Mouse (Mus musculus): ENCODE measurements around the gene Cdh23. TPM values are rescaled to one million over a fixed set of nuclear protein-coding genes. Genes with fewer than 3 reads are reported as not detected.
A peak's percentile ranks its signal among the peaks of the same experiment; 100 is the strongest.

Gene Cdh23
- polyA plus RNA-seq, 1 experiment from 2014 or later: 2.0 TPM

DNA sequence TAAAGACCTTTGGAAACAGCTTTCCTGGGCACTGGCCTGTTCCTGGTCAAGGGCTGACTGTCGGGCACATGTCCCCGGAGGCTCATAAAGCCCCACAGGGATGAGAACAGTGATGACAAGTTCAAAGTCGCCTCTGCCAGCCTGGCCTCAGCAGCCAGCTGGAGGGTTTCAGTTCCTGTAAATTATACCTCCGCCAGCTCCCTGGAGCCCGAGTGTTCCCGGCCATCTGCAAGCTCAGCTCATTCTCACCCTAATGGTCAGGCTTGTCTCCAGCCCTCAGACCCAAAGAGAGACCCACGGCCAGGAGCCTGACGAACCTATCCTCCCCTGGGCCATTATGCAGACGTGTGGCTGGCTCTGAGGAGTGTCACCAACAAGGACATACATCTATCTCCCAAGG lies 57.0 kb downstream of the Cdh23 start:
- H3K36me3 ChIP-seq (ENCODE audit: control insufficient read depth, insufficient read depth, low read length): no peaks in the 10 kb centered on the region
- H3K4me1 ChIP-seq (ENCODE audit: control insufficient read depth, insufficient read depth, low read length): no peaks in the 10 kb centered on the region
- no peak overlapping the region for H3K4me3 ChIP-seq (ENCODE audit: low read depth, low read length)
- no peak for DNase-seq (ENCODE audit: low spot score)
- H3K9me3 ChIP-seq (replicated peaks; ENCODE audit: control insufficient read depth, low read length): no peaks in the 10 kb centered on the region
- no peak for ATAC-seq
- 78% methylated on average over 9 of the region's 9 CpGs for WGBS
- no peak overlapping the region for H3K4me2 ChIP-seq (ENCODE audit: low read length)
- no peaks in the 10 kb centered on the region for H3K27me3 ChIP-seq (replicated peaks; ENCODE audit: control insufficient read depth, insufficient read depth, low read length)
- no peak overlapping the region for H3K9ac ChIP-seq (ENCODE audit: low read length)
- no peak overlapping the region for H3K27ac ChIP-seq (ENCODE audit: low read depth, low read length)

DNA sequence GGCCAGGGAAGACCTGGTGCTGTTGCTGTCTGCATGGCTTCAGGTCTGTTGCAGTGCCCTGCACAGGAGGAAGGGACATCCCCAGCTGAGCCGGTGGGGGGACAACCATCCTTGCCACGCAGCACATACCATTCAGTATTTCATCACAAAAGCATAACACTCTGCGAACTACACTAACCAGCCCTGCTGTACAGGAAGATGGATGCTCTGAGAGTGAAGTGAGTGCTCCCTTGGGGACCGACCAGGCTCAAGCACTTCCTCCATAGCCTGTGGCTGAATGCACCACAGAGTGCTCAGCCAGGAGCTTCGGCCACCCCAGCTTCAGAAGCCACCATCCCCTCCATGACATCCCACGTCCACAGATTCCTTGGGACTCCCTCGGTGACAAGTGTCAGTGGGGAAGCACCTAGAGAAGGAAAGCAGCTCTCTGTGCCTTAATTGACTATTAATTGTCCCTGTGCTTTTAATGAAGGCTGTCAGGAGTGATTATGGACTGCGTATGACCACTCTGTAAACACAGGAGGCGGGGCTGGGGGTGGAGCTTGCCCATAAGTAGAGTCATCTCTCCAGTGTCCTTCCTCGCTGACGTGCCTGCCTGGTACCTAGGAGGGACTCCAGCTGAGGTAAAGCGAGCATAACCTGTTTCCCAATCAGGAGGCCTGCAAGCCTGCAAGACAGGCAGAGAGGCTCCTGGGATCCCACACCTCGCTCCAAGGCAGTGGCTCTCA lies 60.6 kb downstream of the Cdh23 start:
- no peak overlapping the region for H3K4me2 ChIP-seq (ENCODE audit: low read length)
- ATAC-seq (no peak), DNase-seq (ENCODE audit: low spot score) (no peak)
- no peaks in the 10 kb centered on the region for H3K4me1 ChIP-seq (ENCODE audit: control insufficient read depth, insufficient read depth, low read length)
- no peak overlapping the region for H3K27ac ChIP-seq (ENCODE audit: low read depth, low read length)
- no peaks in the 10 kb centered on the region for H3K9me3 ChIP-seq (replicated peaks; ENCODE audit: control insufficient read depth, low read length)
- no peak overlapping the region for H3K9ac ChIP-seq (ENCODE audit: low read length)
- H3K36me3 ChIP-seq (ENCODE audit: control insufficient read depth, insufficient read depth, low read length): no peaks in the 10 kb centered on the region
- no peak overlapping the region for H3K4me3 ChIP-seq (ENCODE audit: low read depth, low read length)
- 27% methylated on average over 13 of the region's 13 CpGs for WGBS
- H3K27me3 ChIP-seq (replicated peaks; ENCODE audit: control insufficient read depth, insufficient read depth, low read length): no peaks in the 10 kb centered on the region

- Histone ChIP-seq H3K4me3 (ENCODE audit: low read depth, low read length) (no peak overlapping the region), H3K9me3 (replicated peaks; ENCODE audit: control insufficient read depth, low read length) (peaks cover 5% of the 10 kb centered on the region; the same call in 1 of the 2 replicates), H3K9ac (ENCODE audit: low read length) (no peak overlapping the region), H3K36me3 (ENCODE audit: control insufficient read depth, insufficient read depth, low read length) (no peaks in the 10 kb centered on the region), H3K4me2 (ENCODE audit: low read length) (no peak overlapping the region), H3K27ac (ENCODE audit: low read depth, low read length) (no peak overlapping the region), H3K27me3 (replicated peaks; ENCODE audit: control insufficient read depth, insufficient read depth, low read length) (no peaks in the 10 kb centered on the region), H3K4me1 (ENCODE audit: control insufficient read depth, insufficient read depth, low read length) (no peaks in the 10 kb centered on the region)
- 77% methylated on average over 9 of the region's 9 CpGs for WGBS
- no peak for DNase-seq (ENCODE audit: low spot score)
- no peak for ATAC-seq
These were observed 61.9 kb downstream of the Cdh23 start for GRCm38 (mm10) chr10:60634391-60634790.

DNA sequence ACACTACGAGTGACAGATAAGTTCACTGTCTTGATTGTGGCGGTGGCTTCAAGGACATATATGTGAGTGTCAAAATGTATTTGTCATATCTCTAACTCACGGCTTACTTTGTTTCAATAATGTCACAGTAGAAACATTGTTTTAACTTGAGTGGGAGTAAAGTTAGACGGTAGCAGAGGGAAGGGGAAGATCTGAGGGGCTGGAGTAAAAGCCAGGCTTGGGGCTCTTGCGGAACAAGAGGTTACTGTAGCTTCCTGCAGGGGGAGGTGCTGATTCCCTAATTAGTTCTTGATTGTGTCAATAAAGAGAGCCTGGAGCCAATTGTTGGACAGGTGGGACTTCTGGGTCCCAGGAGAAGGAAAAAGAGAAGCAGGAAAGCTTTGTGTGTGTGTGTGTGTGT lies 70.2 kb downstream of the Cdh23 start:
- Histone ChIP-seq H3K9ac (ENCODE audit: low read length) (no peak overlapping the region), H3K4me2 (ENCODE audit: low read length) (no peak overlapping the region), H3K9me3 (replicated peaks; ENCODE audit: control insufficient read depth, low read length) (peaks cover 7% of the 10 kb centered on the region; the same call in 1 of the 2 replicates), H3K4me1 (ENCODE audit: control insufficient read depth, insufficient read depth, low read length) (peaks cover 14% of the 10 kb centered on the region), H3K27ac (ENCODE audit: low read depth, low read length) (no peak overlapping the region), H3K36me3 (ENCODE audit: control insufficient read depth, insufficient read depth, low read length) (no peaks in the 10 kb centered on the region), H3K4me3 (ENCODE audit: low read depth, low read length) (no peak overlapping the region), H3K27me3 (replicated peaks; ENCODE audit: control insufficient read depth, insufficient read depth, low read length) (no peaks in the 10 kb centered on the region)
- DNase-seq (ENCODE audit: low spot score) (no peak), ATAC-seq (no peak)
- WGBS: 70% methylated on average over 5 of the region's 5 CpGs

DNA sequence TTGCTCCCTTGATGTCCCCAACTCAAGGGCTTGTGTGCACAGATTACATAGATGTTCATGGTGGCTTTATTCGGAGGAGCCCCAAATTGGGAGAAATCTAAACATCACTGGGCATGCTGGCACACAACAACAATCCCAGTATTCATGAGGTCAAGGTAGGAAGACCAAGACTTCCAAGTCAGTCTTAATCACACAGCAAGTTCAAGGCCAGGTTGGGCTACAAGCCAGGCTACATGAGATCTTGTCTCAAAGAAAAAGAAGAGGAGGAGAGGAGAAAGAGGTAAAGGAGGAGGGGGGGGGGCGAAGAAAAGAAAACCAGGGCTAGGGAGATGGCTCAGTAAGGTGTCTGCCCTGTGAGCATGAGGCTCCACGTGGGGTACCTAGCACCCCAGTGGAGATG lies 70.8 kb downstream of the Cdh23 start:
- ATAC-seq (no peak), DNase-seq (ENCODE audit: low spot score) (no peak)
- 72% methylated on average over 3 of the region's 3 CpGs for WGBS
- peaks cover 14% of the 10 kb centered on the region for H3K4me1 ChIP-seq (ENCODE audit: control insufficient read depth, insufficient read depth, low read length)
- H3K36me3 ChIP-seq (ENCODE audit: control insufficient read depth, insufficient read depth, low read length): no peaks in the 10 kb centered on the region
- no peak overlapping the region for H3K4me2 ChIP-seq (ENCODE audit: low read length)
- H3K27me3 ChIP-seq (replicated peaks; ENCODE audit: control insufficient read depth, insufficient read depth, low read length): no peaks in the 10 kb centered on the region
- peaks cover 7% of the 10 kb centered on the region; the same call in 1 of the 2 replicates for H3K9me3 ChIP-seq (replicated peaks; ENCODE audit: control insufficient read depth, low read length)
- no peak overlapping the region for H3K9ac ChIP-seq (ENCODE audit: low read length)
- no peak overlapping the region for H3K27ac ChIP-seq (ENCODE audit: low read depth, low read length)
- H3K4me3 ChIP-seq (ENCODE audit: low read depth, low read length): no peak overlapping the region

DNA sequence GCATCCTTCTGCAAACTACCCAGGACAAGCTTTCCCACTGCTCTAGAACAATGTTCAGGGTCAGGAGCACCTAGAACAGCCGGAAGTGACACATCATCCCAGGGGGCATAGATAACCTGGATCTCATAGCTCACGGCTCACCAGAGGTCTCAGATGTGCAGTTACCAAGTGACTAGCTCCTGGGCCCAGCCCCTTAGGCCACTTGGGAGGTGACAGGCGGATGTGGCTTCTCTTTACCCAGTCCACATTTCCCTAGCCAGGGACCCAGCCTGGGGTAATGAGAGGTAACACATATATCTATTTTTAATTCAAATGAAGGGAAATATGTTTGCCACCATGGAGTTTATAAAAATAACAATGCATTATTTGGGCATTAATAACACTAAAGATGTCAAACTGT lies 71.3 kb downstream of the Cdh23 start:
- Histone ChIP-seq H3K4me2 (ENCODE audit: low read length) (no peak overlapping the region), H3K9me3 (replicated peaks; ENCODE audit: control insufficient read depth, low read length) (peaks cover 7% of the 10 kb centered on the region; the same call in 1 of the 2 replicates), H3K27me3 (replicated peaks; ENCODE audit: control insufficient read depth, insufficient read depth, low read length) (no peaks in the 10 kb centered on the region), H3K36me3 (ENCODE audit: control insufficient read depth, insufficient read depth, low read length) (no peaks in the 10 kb centered on the region), H3K4me3 (ENCODE audit: low read depth, low read length) (no peak overlapping the region), H3K9ac (ENCODE audit: low read length) (no peak overlapping the region), H3K4me1 (ENCODE audit: control insufficient read depth, insufficient read depth, low read length) (peaks cover 14% of the 10 kb centered on the region), H3K27ac (ENCODE audit: low read depth, low read length) (peak overlapping the region; percentile 46; the same call in 1 of the 2 replicates)
- ATAC-seq: no peak
- DNase-seq (ENCODE audit: low spot score): no peak
- WGBS: 42% methylated on average over 3 of the region's 3 CpGs

DNA sequence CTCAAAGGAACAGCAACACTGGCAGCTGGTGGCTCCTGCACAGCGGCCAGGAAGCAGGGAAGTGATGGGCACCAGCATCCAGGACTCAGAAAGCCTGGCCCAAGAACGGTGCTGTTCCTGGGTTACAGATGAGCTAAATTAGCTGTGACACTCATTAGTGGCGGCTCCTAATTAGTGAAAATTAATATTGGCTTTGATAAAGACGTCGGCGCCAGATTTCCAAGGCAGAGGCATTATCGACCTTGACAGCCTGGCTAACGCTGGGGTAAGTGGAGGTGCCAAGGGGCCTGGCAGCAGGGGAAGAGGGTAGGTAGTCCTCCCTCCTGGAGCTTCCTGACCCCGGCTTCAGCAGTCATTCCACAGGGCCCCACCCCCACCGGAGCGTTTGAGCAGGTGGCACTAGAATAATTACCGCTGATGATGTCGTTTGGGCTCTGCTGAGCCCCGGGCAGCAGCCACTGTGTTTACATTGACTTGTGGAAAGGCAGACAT lies 72.0 kb downstream of the Cdh23 start:
- Histone ChIP-seq H3K4me2 (ENCODE audit: low read length) (0 out of 2 replicates have a peak overlapping the region, but pooled peaks have one; percentile 1), H3K4me3 (ENCODE audit: low read depth, low read length) (no peak overlapping the region), H3K9me3 (replicated peaks; ENCODE audit: control insufficient read depth, low read length) (0 out of 2 replicates have a peak, but pooled peaks cover 1% of the 10 kb centered on the region), H3K27me3 (replicated peaks; ENCODE audit: control insufficient read depth, insufficient read depth, low read length) (no peaks in the 10 kb centered on the region), H3K4me1 (ENCODE audit: control insufficient read depth, insufficient read depth, low read length) (peaks cover 14% of the 10 kb centered on the region), H3K9ac (ENCODE audit: low read length) (no peak overlapping the region), H3K27ac (ENCODE audit: low read depth, low read length) (peak overlapping the region; percentile 46; the same call in 1 of the 2 replicates), H3K36me3 (ENCODE audit: control insufficient read depth, insufficient read depth, low read length) (no peaks in the 10 kb centered on the region)
- ATAC-seq (peak; percentile 87), DNase-seq (ENCODE audit: low spot score) (peak; percentile 82)
- 18% methylated on average over 14 of the region's 14 CpGs for WGBS

DNA sequence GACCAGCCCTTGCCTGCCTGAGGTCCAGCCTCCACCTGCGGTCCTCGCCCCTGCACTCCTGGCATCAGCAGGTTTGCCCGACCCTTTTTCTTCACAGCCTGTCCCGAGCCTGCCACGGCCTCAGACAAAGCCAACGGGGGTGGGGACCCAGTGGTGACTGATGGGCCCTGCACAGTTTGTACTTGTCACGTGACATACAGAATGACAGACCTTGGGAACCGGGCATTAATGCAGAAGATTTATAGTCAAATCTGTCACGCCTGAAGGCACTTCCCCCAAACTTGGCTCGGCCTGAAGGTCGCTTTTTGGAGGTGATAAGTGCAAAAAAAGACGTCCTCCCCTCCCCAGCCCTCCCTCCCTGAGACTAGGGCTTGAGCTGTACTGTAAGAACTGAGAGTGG lies 73.5 kb downstream of the Cdh23 start:
- Histone ChIP-seq H3K27me3 (replicated peaks; ENCODE audit: control insufficient read depth, insufficient read depth, low read length) (no peaks in the 10 kb centered on the region), H3K4me2 (ENCODE audit: low read length) (no peak overlapping the region), H3K4me3 (ENCODE audit: low read depth, low read length) (no peak overlapping the region), H3K4me1 (ENCODE audit: control insufficient read depth, insufficient read depth, low read length) (peaks cover 14% of the 10 kb centered on the region), H3K9me3 (replicated peaks; ENCODE audit: control insufficient read depth, low read length) (no peaks in the 10 kb centered on the region), H3K27ac (ENCODE audit: low read depth, low read length) (no peak overlapping the region), H3K9ac (ENCODE audit: low read length) (no peak overlapping the region), H3K36me3 (ENCODE audit: control insufficient read depth, insufficient read depth, low read length) (no peaks in the 10 kb centered on the region)
- ATAC-seq (no peak), DNase-seq (ENCODE audit: low spot score) (no peak)
- 69% methylated on average over 12 of the region's 12 CpGs for WGBS

- H3K36me3 ChIP-seq (ENCODE audit: control insufficient read depth, insufficient read depth, low read length): no peaks in the 10 kb centered on the region
- 84% methylated on average over 8 of the region's 8 CpGs for WGBS
- no peak overlapping the region for H3K4me2 ChIP-seq (ENCODE audit: low read length)
- no peaks in the 10 kb centered on the region for H3K9me3 ChIP-seq (replicated peaks; ENCODE audit: control insufficient read depth, low read length)
- no peaks in the 10 kb centered on the region for H3K27me3 ChIP-seq (replicated peaks; ENCODE audit: control insufficient read depth, insufficient read depth, low read length)
- no peak overlapping the region for H3K27ac ChIP-seq (ENCODE audit: low read depth, low read length)
- ATAC-seq (no peak), DNase-seq (ENCODE audit: low spot score) (no peak)
- H3K4me3 ChIP-seq (ENCODE audit: low read depth, low read length): no peak overlapping the region
- H3K4me1 ChIP-seq (ENCODE audit: control insufficient read depth, insufficient read depth, low read length): peaks cover 14% of the 10 kb centered on the region
- no peak overlapping the region for H3K9ac ChIP-seq (ENCODE audit: low read length)
These were observed 74.7 kb downstream of the Cdh23 start for GRCm38 (mm10) chr10:60621470-60622170.
